Mouse (Mus musculus) G1E (cell line): ENCODE measurements at regions not wholly inside any gene's neighbourhood (a gene's known extent, or its start where the extent isn't known, plus 50 kb on each side); places are given as distances from the start of the nearest gene placed in this dataset.

Experiments
- CTCF ChIP-seq: IDR thresholded peaks from 2 replicates; pipeline ENCODE4 v1.5.1; 2012; ENCODE audit warnings: low read depth, low read length, inconsistent platforms, mixed read lengths
- GATA1 ChIP-seq: IDR thresholded peaks from 2 replicates; pipeline ENCODE4 v1.6.1; 2012; ENCODE audit warnings: borderline replicate concordance, low read length, inconsistent platforms, mixed read lengths
- GATA2 ChIP-seq: IDR thresholded peaks from 2 replicates; pipeline ENCODE4 v1.6.1; 2012; ENCODE audit warnings: low read depth, low read length, inconsistent platforms, borderline replicate concordance
- POLR2AphosphoS5 ChIP-seq: IDR thresholded peaks from 2 replicates; pipeline ENCODE4 v1.6.1; 2012; ENCODE audit warnings: low read depth, low read length, inconsistent platforms; ENCODE audit not compliant: insufficient replicate concordance
- TAL1 ChIP-seq: conservative IDR thresholded peaks from 2 replicates; pipeline ENCODE4 v1.6.1; 2012; ENCODE audit warnings: low read depth, low read length, inconsistent platforms, mixed read lengths

GRCm38 (mm10) chr16:79308541-79308940 lies 217.6 kb upstream of the Tmprss15 start:
- TF ChIP-seq TAL1: no peak
- TF ChIP-seq CTCF: no peak
- TF ChIP-seq GATA1: no peak
- no peak for TF ChIP-seq POLR2AphosphoS5
- TF ChIP-seq GATA2: no peak
